Mouse (Mus musculus) gastrocnemius, adult 2 months (tissue): ENCODE data around the gene E130218I03Rik. TPM values are rescaled to one million over a fixed set of nuclear protein-coding genes. Genes with fewer than 3 reads are reported as not detected.

Source experiments
- DNase-seq: peaks from one replicate; pipeline ENCODE4 v3.0.0; 2022
- H3K27ac ChIP-seq: fragments of 200-600 bp; 2 replicates; pipeline ENCODE4 v1.8.1; 2022; ENCODE audit warnings: mild to moderate bottlenecking
- H3K4me3 ChIP-seq: fragments of 200-600 bp; 2 replicates; pipeline ENCODE4 v1.8.1; 2022; ENCODE audit warnings: mild to moderate bottlenecking, moderate library complexity
- CTCF ChIP-seq: fragments of 200-600 bp; IDR thresholded peaks from 2 replicates; pipeline ENCODE4 v1.8.1; 2022; ENCODE audit warnings: antibody characterized with exemption, mild to moderate bottlenecking, moderate library complexity
- intact Hi-C: fragments of 180-260 bp; cut with DNase I; formaldehyde crosslinking; loops from one replicate; pipeline ENCODE4 v1.15.1; 2025
- total RNA-seq, 2 experiments: library from RNA; stranded (reverse); gene quantifications; 2 replicates each; pipeline ENCODE4 v1.2.3; 2021

Gene E130218I03Rik
- total RNA-seq, 2 experiments from 2014 or later = 0.26 TPM; not detected in 1

- Histone ChIP-seq H3K4me3 (peak overlapping the region; percentile 41; the same call in 1 of the 2 replicates), H3K27ac (no peak overlapping the region)
- no peak for TF ChIP-seq CTCF
- intact Hi-C loops = no loop called here
- DNase-seq = no peak
Measured at GRCm38 (mm10) chr4:134272731-134273416, 29.4 kb downstream of the E130218I03Rik start.

- no peak for DNase-seq
- no peak for TF ChIP-seq CTCF
- Histone ChIP-seq H3K4me3 (peak overlapping the region; percentile 41; the same call in 1 of the 2 replicates), H3K27ac (no peak overlapping the region)
- intact Hi-C loops = no loop called here
Measured at GRCm38 (mm10) chr4:134273417-134274345, 30.2 kb downstream of the E130218I03Rik start.

- no peak for DNase-seq
- intact Hi-C loops = no loop called here
- Histone ChIP-seq H3K4me3 (no peak overlapping the region), H3K27ac (no peak overlapping the region)
- no peak for TF ChIP-seq CTCF
Measured at GRCm38 (mm10) chr4:134284942-134285341, 41.5 kb downstream of the E130218I03Rik start.

- DNase-seq = no peak
- intact Hi-C loops = no loop called here
- Histone ChIP-seq H3K27ac (peak overlapping the region; percentile 94), H3K4me3 (peak overlapping the region; percentile 99)
- no peak for TF ChIP-seq CTCF
Measured at GRCm38 (mm10) chr4:134286226-134287167, 43.0 kb downstream of the E130218I03Rik start.

- peak; percentile 60 for TF ChIP-seq CTCF
Measured at GRCm38 (mm10) chr4:134287168-134287564, 43.7 kb downstream of the E130218I03Rik start.

GRCm38 (mm10) chr4:134287575-134288025 is 44.1 kb downstream of the E130218I03Rik start, which contains the start of gene Pdik1l:
Pdik1l (minus strand) TSS chr4:134287895.
- intact Hi-C loops = no loop called here

More at GRCm38 (mm10) chr4:134287168-134287564, 43.7 kb downstream of the E130218I03Rik start:
- H3K4me3 ChIP-seq = peak overlapping the region; percentile 99
- H3K27ac ChIP-seq = peak overlapping the region; percentile 94
- intact Hi-C loops = no loop called here
- peak; percentile 98 for DNase-seq

GRCm38 (mm10) chr4:134288397-134289256 is 45.2 kb downstream of the E130218I03Rik start:
- Histone ChIP-seq H3K4me3 (peak overlapping the region; percentile 99), H3K27ac (peak overlapping the region; percentile 94)
- DNase-seq = no peak
- no peak for TF ChIP-seq CTCF
- intact Hi-C loops = no loop called here

More at GRCm38 (mm10) chr4:134287575-134288025, 44.1 kb downstream of the E130218I03Rik start, which contains the start of gene Pdik1l:
- Histone ChIP-seq H3K27ac (peak within 1 kb of the TSS; percentile 94), H3K4me3 (peak within 1 kb of the TSS; percentile 99)
- no peak for DNase-seq
- TF ChIP-seq CTCF = no peak

- peak; percentile 77 for DNase-seq
- Histone ChIP-seq H3K4me3 (no peak overlapping the region), H3K27ac (peak overlapping the region; percentile 41; the same call in 1 of the 2 replicates)
- peak; percentile 90 for TF ChIP-seq CTCF
- intact Hi-C loops = loop anchor here (2.0 to 10.0 kb wide), 3 partner anchors 65 to 257 kb away; partner anchors contain the start of gene Cep85
Measured at GRCm38 (mm10) chr4:134292067-134292466, 48.6 kb downstream of the E130218I03Rik start.

- intact Hi-C loops = loop anchor here (2.0 to 10.0 kb wide), 3 partner anchors 64 to 258 kb away; partner anchors contain the start of gene Cep85
- Histone ChIP-seq H3K27ac (peak overlapping the region; percentile 41), H3K4me3 (0 out of 2 replicates have a peak overlapping the region, but pooled peaks have one; percentile 15)
- TF ChIP-seq CTCF = no peak
- DNase-seq = no peak
Measured at GRCm38 (mm10) chr4:134293061-134293691, 49.7 kb downstream of the E130218I03Rik start.

- peak overlapping the region; percentile 41 for H3K27ac ChIP-seq
- 0 out of 2 replicates have a peak overlapping the region, but pooled peaks have one; percentile 15 for H3K4me3 ChIP-seq
- intact Hi-C loops = loop anchor here (2.0 to 10.0 kb wide), 3 partner anchors 64 to 259 kb away; partner anchors contain the start of gene Cep85
- no peak for TF ChIP-seq CTCF
- peak; percentile 35 for DNase-seq
Measured at GRCm38 (mm10) chr4:134293692-134294163, 50.3 kb downstream of the E130218I03Rik start.

Other genes with a start within 250 kb of the E130218I03Rik start
- 10 to 100 TPM; 10.8 to 11.6 TPM for gene Dhdds, start 242.7 kb upstream of the E130218I03Rik start, total RNA-seq
- under 1 TPM; 0.08 to 0.28 TPM for gene Lin28a, start 224.8 kb upstream of the E130218I03Rik start, total RNA-seq
- gene Zfp683, start 189.8 kb upstream of the E130218I03Rik start, total RNA-seq = not detected
- gene Crybg2, start 182.8 kb upstream of the E130218I03Rik start, total RNA-seq = not detected
- gene Cd52, start 148.6 kb upstream of the E130218I03Rik start, total RNA-seq = under 1 TPM in 1 of 2 experiments, not detected in 1; 0.71 TPM
- gene Ubxn11, start 141.1 kb upstream of the E130218I03Rik start, total RNA-seq = 1 to 10 TPM in 1 of 2 experiments, under 1 TPM in 1; 0.71 to 1.9 TPM
- gene Sh3bgrl3, start 114.9 kb upstream of the E130218I03Rik start, total RNA-seq = 10 to 100 TPM; 12.2 to 27.1 TPM
- gene Cep85, start 56.5 kb upstream of the E130218I03Rik start, total RNA-seq = 10 to 100 TPM; 60.1 to 73.8 TPM
- gene Gm7534, start 40.7 kb upstream of the E130218I03Rik start, total RNA-seq = not detected
- gene Catsper4, start 16.3 kb upstream of the E130218I03Rik start, total RNA-seq = 1 to 10 TPM; 1.6 to 2.1 TPM
- gene Cnksr1, start 5.3 kb upstream of the E130218I03Rik start, total RNA-seq = 10 to 100 TPM; 26.3 to 53.5 TPM
- 1 to 10 TPM; 4.8 to 6.4 TPM for gene Zfp593, start 1.9 kb downstream of the E130218I03Rik start, total RNA-seq
- gene Gm30191, start 3.3 kb downstream of the E130218I03Rik start, total RNA-seq = not detected
- 1 to 10 TPM; 1.7 to 3.1 TPM for gene Grrp1, start 10.4 kb downstream of the E130218I03Rik start, total RNA-seq
- gene Pdik1l, start 44.2 kb downstream of the E130218I03Rik start, total RNA-seq = 1 to 10 TPM; 3.2 TPM
- gene Trim63, start 71.5 kb downstream of the E130218I03Rik start, total RNA-seq = 100 to 1,000 TPM; 250 to 325 TPM
- gene Slc30a2, start 99.5 kb downstream of the E130218I03Rik start, total RNA-seq = 10 to 100 TPM in 1 of 2 experiments, 1 to 10 TPM in 1; 4.4 to 25.8 TPM
- gene Extl1, start 140.2 kb downstream of the E130218I03Rik start, total RNA-seq = 10 to 100 TPM; 25.1 to 27.8 TPM
- 1 to 10 TPM; 2.6 to 4.0 TPM for gene Pafah2, start 152.7 kb downstream of the E130218I03Rik start, total RNA-seq
- gene Stmn1, start 224.7 kb downstream of the E130218I03Rik start, total RNA-seq = 1 to 10 TPM; 3.0 to 3.8 TPM